Mouse (Mus musculus): Measurements from ENCODE around the gene Mfsd11.

GRCm38 (mm10) chr11:116899247-116899646, 47.0 kb downstream of the Mfsd11 start:
- TF ChIP-seq CTCF (IDR thresholded peaks at IDR 0.05; ENCODE audit: borderline replicate concordance, extremely low read depth, insufficient read depth, insufficient read length): no peak
- no peak for TF ChIP-seq POLR2A (IDR thresholded peaks at IDR 0.05; ENCODE audit: borderline replicate concordance, extremely low read depth, insufficient read depth, insufficient read length, poor library complexity, severe bottlenecking)
